Mouse (Mus musculus) lung, embryonic 14.5 days (tissue): ENCODE measurements around the gene Atp6v1b1. TPM values are rescaled to one million over a fixed set of nuclear protein-coding genes. Genes with fewer than 3 reads are reported as not detected.
A peak's percentile ranks its signal among the peaks of the same experiment; 100 is the strongest.

Experiments used
- ATAC-seq: fragments of 200-750 bp; cut with Nextera tagmentation; 2 replicates; pipeline ENCODE4 v1.8.0; 2017; ENCODE audit warnings: mild to moderate bottlenecking, moderate TSS enrichment, moderate library complexity; ENCODE audit not compliant: insufficient read depth
- DNase-seq: peaks from one replicate; pipeline ENCODE4 v3.0.0-alpha.2; 2015
- H3K27ac ChIP-seq: fragments of 300-500 bp; sonication (generic); 2 replicates; pipeline ENCODE4 v1.5.1; 2014; ENCODE audit warnings: low read depth, mild to moderate bottlenecking, moderate library complexity
- H3K27me3 ChIP-seq: fragments of 300-500 bp; sonication (generic); 2 replicates; pipeline ENCODE4 v1.6.1; 2014; ENCODE audit warnings: low read length, control low read depth; ENCODE audit not compliant: insufficient read depth
- H3K36me3 ChIP-seq: fragments of 300-500 bp; sonication (generic); 2 replicates; pipeline ENCODE4 v1.6.1; 2014; ENCODE audit warnings: control low read depth; ENCODE audit not compliant: insufficient read depth
- H3K4me1 ChIP-seq: fragments of 300-500 bp; sonication (generic); 2 replicates; pipeline ENCODE4 v1.6.1; 2014; ENCODE audit warnings: antibody characterized with exemption, control low read depth; ENCODE audit not compliant: insufficient read depth
- H3K4me2 ChIP-seq: fragments of 300-500 bp; sonication (generic); 2 replicates; pipeline ENCODE4 v1.6.1; 2014; ENCODE audit warnings: mild to moderate bottlenecking
- H3K4me3 ChIP-seq: fragments of 300-500 bp; sonication (generic); 2 replicates; pipeline ENCODE4 v1.5.1; 2014; ENCODE audit warnings: low read depth, low read length
- H3K9ac ChIP-seq: fragments of 300-500 bp; sonication (generic); 2 replicates; pipeline ENCODE4 v1.6.1; 2014
- H3K9me3 ChIP-seq: fragments of 300-500 bp; sonication (generic); 2 replicates; pipeline ENCODE4 v1.6.1; 2016; ENCODE audit warnings: low read depth, low read length, control low read depth
- CTCF ChIP-seq: IDR thresholded peaks from 2 replicates; pipeline ENCODE4 v1.5.1; 2016; ENCODE audit warnings: antibody characterized with exemption, low read depth
- WGBS: fragments of 180-500 bp; shearing (Covaris S2); extraction: QIAGEN DNeasy Blood & Tissue Kit; methylation state at CpG from one replicate; pipeline ENCODE4 v1.1.7; 2014; 5-methylcytosine and 5-hydroxymethylcytosine counted together
- polyA plus RNA-seq: library from polyadenylated mRNA; unstranded; fragments of >200 nt; fragmentation: Nextera tagmentation; extraction: Ambion mirVana; gene quantifications from 2 replicates; pipeline ENCODE4 v1.2.1, GENCODE M21; 2014

Gene Atp6v1b1
- polyA plus RNA-seq, 1 experiment from 2014 or later, result not detected

DNA sequence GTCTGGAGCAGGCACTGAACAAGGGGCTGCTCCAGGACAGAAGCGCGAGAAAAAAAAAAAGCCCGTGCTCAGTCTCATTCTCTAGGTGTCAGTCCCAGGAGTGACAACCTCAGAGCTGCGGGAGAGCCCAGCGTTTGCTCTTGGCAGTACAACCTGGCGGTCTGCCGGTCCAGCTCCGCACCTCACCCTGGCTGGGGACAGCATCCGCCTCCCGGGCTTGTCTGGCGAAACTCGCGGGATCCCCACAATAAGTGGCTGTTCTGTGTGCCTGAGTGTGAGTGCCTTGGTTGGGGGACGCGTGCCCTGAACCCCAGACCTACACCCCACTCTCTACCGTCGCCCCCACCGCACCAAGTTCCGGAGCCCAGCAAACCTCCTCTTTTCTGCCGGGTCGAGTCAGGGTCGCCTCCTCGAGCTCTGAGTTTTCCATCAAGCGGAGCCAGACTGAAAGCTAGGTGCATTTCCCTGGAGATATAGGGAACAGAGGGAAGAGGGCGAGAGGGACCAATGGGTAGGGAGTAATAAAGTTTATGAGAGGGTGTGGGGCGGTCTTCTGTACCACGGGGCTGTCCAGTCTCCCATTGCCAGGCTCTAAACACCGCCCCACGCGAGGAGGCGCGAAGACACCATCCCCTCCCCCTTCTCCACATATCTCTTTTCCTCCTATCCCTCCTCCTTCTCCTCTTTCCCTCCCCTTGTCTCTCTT is 32.3 kb upstream of the Atp6v1b1 start:
- Histone ChIP-seq H3K27ac (no peak overlapping the region), H3K9ac (no peak overlapping the region), H3K36me3 (no peaks in the 10 kb centered on the region), H3K4me1 (no peaks in the 10 kb centered on the region), H3K4me3 (peak overlapping the region; percentile 40), H3K4me2 (peak overlapping the region; percentile 70), H3K27me3 (peaks cover 100% of the 10 kb centered on the region), H3K9me3 (no peaks in the 10 kb centered on the region)
- no peak for TF ChIP-seq CTCF
- ATAC-seq (peak; percentile 72), DNase-seq (no peak)
- WGBS, result under 1% methylated on average over 32 of the region's 32 CpGs

DNA sequence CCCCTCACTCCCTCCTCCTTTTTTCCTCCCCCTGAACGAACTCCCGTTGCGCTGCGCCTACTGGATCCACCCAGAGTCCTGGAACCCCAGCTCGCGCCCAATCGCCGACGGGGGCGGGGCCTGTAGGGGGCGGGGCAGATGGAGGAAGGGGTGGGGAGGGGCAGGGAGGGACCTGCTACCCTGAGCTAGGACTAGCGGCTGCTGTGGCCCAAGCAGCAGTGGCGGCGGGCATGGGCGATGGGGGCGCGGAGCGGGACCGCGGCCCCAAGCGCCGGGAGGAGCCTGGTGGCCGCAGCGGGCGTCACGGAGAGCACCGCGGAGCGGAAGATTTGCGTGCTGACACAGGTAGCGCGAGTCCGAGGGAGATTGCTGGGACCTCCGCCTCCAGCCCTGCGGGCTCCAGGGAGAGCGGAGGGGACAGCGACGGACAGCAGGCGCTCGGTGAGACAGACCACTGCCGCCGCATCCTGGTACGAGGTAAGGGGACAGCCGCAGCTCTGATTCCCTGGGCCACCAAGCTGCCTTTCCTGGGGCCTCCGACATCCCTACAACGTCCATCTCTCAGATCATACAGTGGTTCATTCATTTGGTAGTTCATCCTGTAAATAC is 31.6 kb upstream of the Atp6v1b1 start, which contains the start of gene Vax2:
Vax2 (plus strand) TSS at position 198 of the 609 bp plus-strand sequence.
- ATAC-seq, result peak; percentile 90
- H3K9ac ChIP-seq, result no peak within 1 kb of the TSS
- no peaks in the 10 kb centered on the region for H3K9me3 ChIP-seq
- H3K36me3 ChIP-seq, result no peaks in the 10 kb centered on the region
- under 1% methylated on average over 46 of the region's 46 CpGs for WGBS
- no peak for TF ChIP-seq CTCF
- DNase-seq, result peak; percentile 80
- no peak within 1 kb of the TSS for H3K27ac ChIP-seq
- H3K27me3 ChIP-seq, result peaks cover 100% of the 10 kb centered on the region
- H3K4me2 ChIP-seq, result peak within 1 kb of the TSS; percentile 70
- H3K4me1 ChIP-seq, result no peaks in the 10 kb centered on the region
- peak within 1 kb of the TSS; percentile 40 for H3K4me3 ChIP-seq

DNA sequence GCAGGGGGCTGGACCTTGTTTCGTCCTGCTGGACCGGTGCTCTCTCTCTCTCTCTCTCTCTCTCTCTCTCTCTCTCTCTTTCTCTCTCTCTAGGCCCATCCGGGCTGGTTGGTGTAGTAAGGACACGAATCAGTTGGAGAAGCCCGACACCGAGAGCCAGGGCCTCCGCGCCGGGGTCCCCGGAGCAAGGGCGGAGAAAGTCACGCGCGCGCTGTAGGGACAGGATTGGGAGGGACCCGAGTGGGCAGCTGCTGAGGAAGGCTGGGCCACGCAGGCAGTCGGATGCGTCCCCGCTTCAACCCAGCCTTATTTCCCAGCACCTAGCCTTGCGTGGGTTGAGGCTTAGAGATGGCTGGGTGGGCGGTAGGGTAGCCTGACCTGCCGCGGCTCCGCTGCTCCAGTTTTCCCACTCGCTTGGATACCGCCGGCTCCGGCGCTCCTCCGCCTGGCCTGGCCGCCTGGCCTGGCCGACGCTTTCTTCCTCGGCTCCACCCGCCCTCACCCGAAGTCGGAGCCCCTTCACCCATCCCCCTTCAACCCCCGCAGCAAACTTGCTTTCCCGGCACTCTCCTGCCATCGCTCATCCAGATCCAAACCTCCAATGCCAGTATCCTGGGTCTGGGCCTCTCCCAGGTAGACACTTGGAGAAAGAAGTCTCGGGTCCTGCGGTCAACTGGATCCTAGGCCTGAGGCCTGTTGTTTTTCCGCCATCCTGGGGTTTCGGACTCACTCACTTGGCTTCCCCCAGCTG is 30.9 kb upstream of the Atp6v1b1 start:
- Histone ChIP-seq H3K27me3 (peaks cover 99% of the 10 kb centered on the region), H3K27ac (no peak overlapping the region), H3K36me3 (no peaks in the 10 kb centered on the region), H3K9me3 (no peaks in the 10 kb centered on the region), H3K4me1 (no peaks in the 10 kb centered on the region), H3K4me2 (peak overlapping the region; percentile 70), H3K4me3 (peak overlapping the region; percentile 40), H3K9ac (no peak overlapping the region)
- 2% methylated on average over 45 of the region's 45 CpGs for WGBS
- TF ChIP-seq CTCF, result no peak
- ATAC-seq, result no peak; the same call in 1 of the 2 replicates
- DNase-seq, result no peak

DNA sequence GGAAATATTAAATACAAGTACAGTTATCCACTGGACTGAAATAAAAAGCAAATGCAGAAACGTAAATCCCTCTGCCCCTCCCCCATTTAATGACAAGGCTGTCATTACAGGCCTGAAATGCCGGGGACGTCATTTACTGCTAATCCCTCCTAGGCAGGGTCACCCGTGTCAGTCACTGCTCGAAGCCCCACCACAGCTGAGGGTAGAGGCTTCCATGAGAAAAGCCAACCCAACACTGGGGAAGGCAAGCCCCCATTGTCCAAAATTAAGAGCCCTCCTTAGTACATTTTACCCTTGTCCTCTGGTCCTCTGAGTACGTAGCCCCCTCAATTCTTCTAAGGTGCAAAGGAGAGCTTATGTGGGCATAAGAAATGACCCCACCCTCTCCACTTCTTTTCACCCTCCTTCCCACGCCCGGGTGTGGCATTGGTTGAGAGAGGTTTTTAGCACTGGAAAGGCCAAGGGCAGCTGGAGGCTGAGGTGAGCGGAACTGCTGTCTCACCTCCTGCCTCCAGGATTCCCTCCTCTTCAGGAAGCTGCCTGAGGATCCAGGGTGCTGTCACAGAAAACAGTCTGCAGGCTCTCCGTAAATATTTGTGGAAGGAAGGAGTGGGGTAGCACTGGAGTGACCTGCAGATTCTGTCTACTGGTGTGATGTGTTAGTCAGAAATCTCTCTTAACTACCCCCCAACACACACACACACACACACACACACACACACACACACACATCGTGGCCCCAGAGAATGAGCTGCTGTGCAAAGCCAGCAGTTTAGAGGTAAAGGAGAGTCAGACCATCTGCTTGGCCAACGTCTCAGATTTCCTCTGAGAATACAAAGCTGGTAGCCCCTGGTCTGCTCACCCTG is 29.3 kb upstream of the Atp6v1b1 start:
- ATAC-seq (no peak), DNase-seq (no peak)
- no peaks in the 10 kb centered on the region for H3K9me3 ChIP-seq
- no peak overlapping the region for H3K9ac ChIP-seq
- H3K27ac ChIP-seq, result no peak overlapping the region
- H3K4me2 ChIP-seq, result no peak overlapping the region
- no peak for TF ChIP-seq CTCF
- H3K36me3 ChIP-seq, result no peaks in the 10 kb centered on the region
- no peak overlapping the region for H3K4me3 ChIP-seq
- peaks cover 99% of the 10 kb centered on the region for H3K27me3 ChIP-seq
- WGBS, result 3% methylated on average over 12 of the region's 12 CpGs
- H3K4me1 ChIP-seq, result no peaks in the 10 kb centered on the region

DNA sequence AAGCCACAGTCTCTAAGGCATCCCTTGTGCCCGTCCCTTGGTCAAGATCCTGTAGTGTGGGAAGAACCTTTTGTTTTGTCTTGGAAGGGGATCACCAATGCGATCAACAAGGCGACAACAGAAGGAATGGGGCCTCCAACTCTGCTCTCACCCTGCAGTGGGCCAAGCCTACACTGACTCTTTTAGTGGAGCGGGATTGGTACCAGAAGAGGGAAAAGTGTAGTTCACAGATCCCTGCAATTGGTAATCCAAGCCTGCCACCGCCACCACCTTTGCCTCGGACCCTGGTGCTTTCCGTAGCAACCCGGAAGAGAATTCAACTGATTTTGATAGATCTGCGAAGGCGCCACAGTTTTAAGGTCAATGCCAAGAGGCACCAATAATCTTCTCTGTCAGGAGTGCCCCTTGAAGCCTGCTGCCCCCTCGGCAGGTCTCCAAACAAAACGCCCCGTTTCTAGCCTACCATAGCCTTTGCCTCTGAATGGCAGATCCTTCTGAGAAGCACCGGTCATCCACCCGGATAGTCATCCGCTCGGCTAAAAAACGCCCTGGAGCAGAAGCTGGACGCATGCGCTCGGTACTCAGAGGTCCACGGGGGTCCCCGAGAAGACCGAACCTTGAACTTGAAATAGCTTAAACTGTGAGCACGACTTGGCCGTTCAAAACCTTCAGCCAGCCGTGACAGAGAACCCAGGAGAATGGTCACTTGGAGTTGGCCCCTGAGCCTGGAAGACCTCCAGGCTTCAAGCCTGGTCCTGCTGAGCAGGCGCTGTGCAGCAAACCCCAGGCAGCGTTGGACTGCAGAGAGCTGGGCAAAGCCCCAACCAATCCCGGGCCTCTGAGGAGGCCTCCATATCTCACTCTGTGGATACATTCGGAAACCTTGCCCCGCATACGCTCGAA is 28.3 kb upstream of the Atp6v1b1 start:
- no peaks in the 10 kb centered on the region for H3K4me1 ChIP-seq
- H3K27me3 ChIP-seq, result peaks cover 99% of the 10 kb centered on the region
- WGBS, result under 1% methylated on average over 34 of the region's 34 CpGs
- H3K4me3 ChIP-seq, result peak overlapping the region; percentile 2; the same call in 1 of the 2 replicates
- DNase-seq (peak; percentile 72), ATAC-seq (no peak)
- H3K4me2 ChIP-seq, result peak overlapping the region; percentile 7; the same call in 1 of the 2 replicates
- H3K9me3 ChIP-seq, result no peaks in the 10 kb centered on the region
- no peak overlapping the region for H3K27ac ChIP-seq
- no peak for TF ChIP-seq CTCF
- no peaks in the 10 kb centered on the region for H3K36me3 ChIP-seq
- H3K9ac ChIP-seq, result no peak overlapping the region
